13 mouse cellular contexts compared by ENCODE assay signal in genomic region chr15:12795909-12796470, GRCm38 (mm10). TPM values are rescaled to one million over a fixed set of nuclear protein-coding genes. Genes with fewer than 3 reads are reported as not detected.
DNase-seq lines count a peak whose midpoint lies in the region; ATAC-seq lines count a peak whose summit lies in the region.
"Had no signal": no experiment of that assay in that cellular context is flagged by ENCODE, and none has a peak within 500 bp of the region (broad histone marks: within the 10 kb centered on the region; RNA-seq: fewer than 3 reads in every experiment).

No protein-coding gene starts in this region.

- H3K9ac ChIP-seq in midbrain, embryonic 11.5 days (ENCODE audit: low read length): no peak overlapping the region
- H3K9ac ChIP-seq: embryonic facial prominence, embryonic 13.5 days; forebrain, postnatal 0 days; liver, embryonic 14.5 days had no signal

- no peak overlapping the region for H3K4me3 ChIP-seq in midbrain, embryonic 11.5 days (ENCODE audit: low read depth, low read length)
- H3K4me3 ChIP-seq in midbrain, embryonic 10.5 days: no peak overlapping the region
- H3K4me3 ChIP-seq: embryonic facial prominence, embryonic 13.5 days had no signal

- no peaks in the 10 kb centered on the region for H3K36me3 ChIP-seq in midbrain, embryonic 11.5 days (ENCODE audit: control insufficient read depth, insufficient read depth, low read length)
- H3K36me3 ChIP-seq in midbrain, embryonic 10.5 days: no peaks in the 10 kb centered on the region
- H3K36me3 ChIP-seq: embryonic facial prominence, embryonic 13.5 days had no signal

- H3K27me3 ChIP-seq in midbrain, embryonic 11.5 days (ENCODE audit: control insufficient read depth, insufficient read depth, low read length): no peaks in the 10 kb centered on the region
- H3K27me3 ChIP-seq in midbrain, embryonic 10.5 days (ENCODE audit: low read depth, poor library complexity, severe bottlenecking): no peaks in the 10 kb centered on the region
- H3K27me3 ChIP-seq: embryonic facial prominence, embryonic 13.5 days had no signal

- WGBS in midbrain, embryonic 11.5 days: 26% methylated on average over 13 of the region's 13 CpGs
- 35% methylated on average over 13 of the region's 13 CpGs for WGBS in midbrain, embryonic 10.5 days

- ATAC-seq in midbrain, embryonic 11.5 days (ENCODE audit: low FRiP score): peak; percentile 40; the same call in 1 of the 2 replicates

- H3K9me3 ChIP-seq in midbrain, embryonic 11.5 days (ENCODE audit: control insufficient read depth, low read length): no peaks in the 10 kb centered on the region
- no peaks in the 10 kb centered on the region for H3K9me3 ChIP-seq in midbrain, embryonic 10.5 days (replicated peaks)
- H3K9me3 ChIP-seq: embryonic facial prominence, embryonic 13.5 days had no signal

- H3K4me2 ChIP-seq in midbrain, embryonic 11.5 days: no peak overlapping the region
- H3K4me2 ChIP-seq: embryonic facial prominence, embryonic 13.5 days had no signal

- no peaks in the 10 kb centered on the region for H3K4me1 ChIP-seq in midbrain, embryonic 11.5 days (ENCODE audit: control insufficient read depth, insufficient read depth, low read length)
- H3K4me1 ChIP-seq in midbrain, embryonic 10.5 days: peaks cover 9% of the 10 kb centered on the region
- H3K4me1 ChIP-seq: embryonic facial prominence, embryonic 13.5 days had no signal

- no peak overlapping the region for H3K27ac ChIP-seq in midbrain, embryonic 11.5 days (ENCODE audit: low read depth, low read length)
- no peak overlapping the region for H3K27ac ChIP-seq in midbrain, embryonic 10.5 days (replicated peaks)
- H3K27ac ChIP-seq: embryonic facial prominence, embryonic 13.5 days; liver, embryonic 14.5 days; macrophage; stomach, postnatal 0 days had no signal

- peak; percentile 38 to 71 for DNase-seq in frontal cortex, adult 2 months (ENCODE audit: extremely low spot score in 1 of 2, low spot score in 1 of 2)
- no peak for DNase-seq in frontal cortex, postnatal 25 days (ENCODE audit: low spot score in 2 of 2)
- DNase-seq in midbrain, embryonic 11.5 days (ENCODE audit: low spot score, missing footprints): peak; percentile 45
- no peak for DNase-seq in midbrain, embryonic 10.5 days (ENCODE audit: low spot score)
- peak; percentile 74 for DNase-seq in brain, adult 2 months (ENCODE audit: low read depth, low spot score)
- DNase-seq in right cerebral cortex, postnatal 10 days (ENCODE audit: low spot score in 2 of 2): peak; percentile 37 to 50
- DNase-seq in thymus, postnatal 14 days: no peak
- DNase-seq in retina, postnatal 1 day: no peak

RNA-seq across cellular contexts. Expression of gene 6030458C11Rik, which starts 28.5 kb away (rescaled TPM):
- polyA plus RNA-seq in frontal cortex, adult 2 months (2012; rRNA removed): 25.2 and 25.4 TPM in 2 replicates
- polyA plus RNA-seq in midbrain, embryonic 11.5 days (2014; fragmentation: Nextera tagmentation; extraction: Ambion mirVana): 24.3 and 25.3 TPM in 2 replicates
- 42.6 and 44.6 TPM in 2 replicates for polyA plus RNA-seq in midbrain, embryonic 10.5 days (2016; fragmentation: Nextera tagmentation; extraction: Ambion mirVana)

RNA-seq across cellular contexts. Expression of gene Drosha, which starts 28.6 kb away (rescaled TPM):
- polyA plus RNA-seq in frontal cortex, adult 2 months (2012; rRNA removed): 59.4 and 60.1 TPM in 2 replicates
- polyA plus RNA-seq in midbrain, embryonic 11.5 days (2014; fragmentation: Nextera tagmentation; extraction: Ambion mirVana): 79.2 and 83.7 TPM in 2 replicates
- 77.9 and 81.3 TPM in 2 replicates for polyA plus RNA-seq in midbrain, embryonic 10.5 days (2016; fragmentation: Nextera tagmentation; extraction: Ambion mirVana)

RNA-seq across cellular contexts. Expression of gene Pdzd2, which starts 56.3 kb away (rescaled TPM):
- 18.7 and 20.3 TPM in 2 replicates for polyA plus RNA-seq in frontal cortex, adult 2 months (2012; rRNA removed)
- 5.2 and 6.5 TPM in 2 replicates for polyA plus RNA-seq in midbrain, embryonic 11.5 days (2014; fragmentation: Nextera tagmentation; extraction: Ambion mirVana)
- 6.1 TPM in 2 replicates for polyA plus RNA-seq in midbrain, embryonic 10.5 days (2016; fragmentation: Nextera tagmentation; extraction: Ambion mirVana)
- polyA plus RNA-seq: macrophage had no signal

Comparison
In these comparisons a context has a peak if more than half of its experiments do, and no peak if none do; other contexts are left out.
1. DNase-seq: peak in frontal cortex, adult 2 months (2 of 2), midbrain, embryonic 11.5 days (single experiment), brain, adult 2 months (single experiment) and right cerebral cortex, postnatal 10 days (2 of 2); none in frontal cortex, postnatal 25 days (0 of 2), midbrain, embryonic 10.5 days (single experiment), thymus, postnatal 14 days (single experiment) and retina, postnatal 1 day (single experiment).